Mouse (Mus musculus) heart, adult 2 months (tissue): ENCODE measurements around the gene Myo1c. TPM values are rescaled to one million over a fixed set of nuclear protein-coding genes. Genes with fewer than 3 reads are reported as not detected.

Source experiments
- DNase-seq, 2 experiments: peaks; one replicate each; pipeline ENCODE4 v3.0.0; 2021
- H3K27ac ChIP-seq: fragments of 200-600 bp; 2 replicates; pipeline ENCODE4 v1.8.1; 2022
- H3K27me3 ChIP-seq: fragments of 200-500 bp; 2 replicates; pipeline ENCODE4 v1.6.1; 2012; ENCODE audit warnings: mild to moderate bottlenecking, low read length, inconsistent platforms, mixed read lengths; ENCODE audit not compliant: control insufficient read depth, insufficient read depth
- H3K36me3 ChIP-seq: fragments of 200-500 bp; 2 replicates; pipeline ENCODE4 v1.6.1; 2012; ENCODE audit warnings: low read length, inconsistent platforms; ENCODE audit not compliant: control insufficient read depth, insufficient read depth
- H3K4me1 ChIP-seq: fragments of 200-500 bp; 2 replicates; pipeline ENCODE4 v1.6.1; 2011; ENCODE audit warnings: low read length; ENCODE audit not compliant: control insufficient read depth, insufficient read depth
- H3K4me3 ChIP-seq: fragments of 200-600 bp; 2 replicates; pipeline ENCODE4 v1.8.1; 2022
- H3K79me2 ChIP-seq: fragments of 200-500 bp; replicated peaks from 2 replicates; pipeline ENCODE4 v1.6.1; 2012; ENCODE audit warnings: mild to moderate bottlenecking, inconsistent platforms, low read length, moderate library complexity, mixed read lengths; ENCODE audit not compliant: control insufficient read depth, insufficient read depth
- H3K9ac ChIP-seq: fragments of 200-500 bp; 2 replicates; pipeline ENCODE4 v1.6.1; 2012; ENCODE audit warnings: low read depth, mild to moderate bottlenecking, control low read depth, inconsistent platforms, low read length, mixed read lengths
- CTCF ChIP-seq: fragments of 200-600 bp; IDR thresholded peaks from 2 replicates; pipeline ENCODE4 v1.8.1; 2022; ENCODE audit warnings: antibody characterized with exemption, mild to moderate bottlenecking, moderate library complexity
- EP300 ChIP-seq: fragments of 200-500 bp; IDR thresholded peaks from 2 replicates; pipeline ENCODE4 v1.6.1; 2011; ENCODE audit warnings: low read depth, low read length, control low read depth; ENCODE audit not compliant: insufficient read depth
- POLR2A ChIP-seq: fragments of 200-500 bp; IDR thresholded peaks from 2 replicates; pipeline ENCODE4 v1.6.1; 2011; ENCODE audit warnings: mild to moderate bottlenecking, low read depth, low read length, control low read depth; ENCODE audit not compliant: insufficient read depth
- WGBS: fragments of 180-500 bp; shearing (Covaris S2); methylation state at CpG from one replicate; pipeline ENCODE4 v1.1.7; 2018; 5-methylcytosine and 5-hydroxymethylcytosine counted together
- intact Hi-C: fragments of 180-260 bp; cut with DNase I; formaldehyde crosslinking; loops from one replicate; pipeline ENCODE4 v1.15.1; 2025
- polyA plus RNA-seq: library from polyadenylated mRNA; depleted of rRNA; stranded (reverse); fragments of >200 nt; gene quantifications from 2 replicates; pipeline ENCODE4 v1.2.3, GENCODE M21; 2012
- total RNA-seq, 2 experiments: library from RNA; stranded (reverse); gene quantifications; 2 replicates each; pipeline ENCODE4 v1.2.3; 2021

Myo1c gene
- total and polyA plus RNA-seq, 3 experiments = 68.7 to 105 (median 96.9) TPM

DNA sequence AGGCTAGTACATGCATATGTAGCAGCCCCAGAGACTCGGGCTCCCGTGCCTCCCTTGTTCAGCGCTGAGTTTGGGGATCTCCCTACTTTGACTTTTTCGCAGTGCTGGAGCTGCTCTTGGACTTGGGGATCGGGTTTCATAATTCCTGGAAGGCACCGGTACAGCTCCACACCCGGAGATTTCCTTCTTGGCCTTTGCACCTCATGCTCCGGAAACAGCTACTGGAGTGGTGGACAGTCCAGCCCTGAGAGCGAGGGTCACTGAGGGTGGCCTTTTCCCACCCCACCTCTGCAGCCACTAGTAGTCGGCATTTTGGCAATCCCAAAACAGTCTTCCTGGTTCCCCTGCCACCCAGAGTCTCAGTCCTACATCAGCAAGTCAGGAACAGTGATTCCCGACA, 15.0 kb upstream of the Myo1c start:
- Histone ChIP-seq H3K27ac (peak overlapping the region; percentile 74), H3K9ac (0 out of 2 replicates have a peak overlapping the region, but pooled peaks have one; percentile 22), H3K79me2 (no peaks in the 10 kb centered on the region; the same call in 1 of the 2 replicates), H3K27me3 (no peaks in the 10 kb centered on the region), H3K4me3 (no peak overlapping the region), H3K36me3 (peaks cover 15% of the 10 kb centered on the region), H3K4me1 (peaks cover 23% of the 10 kb centered on the region)
- peak; percentile 56 to 63 for DNase-seq
- intact Hi-C loops = loop anchor here (1.0 to 2.0 kb wide), 2 partner anchors 12 to 43 kb away; partner anchors contain the start of gene Crk
- TF ChIP-seq CTCF (no peak), POLR2A (no peak), EP300 (peak; percentile 71; the same call in 1 of the 2 replicates)
- 36% methylated on average over 11 of the region's 11 CpGs for WGBS

GRCm38 (mm10) chr11:75643323-75643722, 7.0 kb upstream of the Myo1c start:
- Histone ChIP-seq H3K4me1 (peaks cover 9% of the 10 kb centered on the region), H3K27me3 (no peaks in the 10 kb centered on the region), H3K4me3 (no peak overlapping the region), H3K9ac (no peak overlapping the region), H3K36me3 (no peaks in the 10 kb centered on the region), H3K79me2 (no peaks in the 10 kb centered on the region), H3K27ac (no peak overlapping the region)
- intact Hi-C loops = no loop called here
- no peak for DNase-seq
- TF ChIP-seq POLR2A (no peak), CTCF (no peak), EP300 (no peak)
- WGBS = 85% methylated on average over 5 of the region's 5 CpGs

- Histone ChIP-seq H3K4me3 (no peak overlapping the region), H3K9ac (no peak overlapping the region), H3K4me1 (peaks cover 17% of the 10 kb centered on the region), H3K36me3 (peaks cover 2% of the 10 kb centered on the region; the same call in 1 of the 2 replicates), H3K79me2 (no peaks in the 10 kb centered on the region), H3K27ac (no peak overlapping the region), H3K27me3 (no peaks in the 10 kb centered on the region)
- peak in 1 of 2 experiments; percentile 39 for DNase-seq
- intact Hi-C loops = no loop called here
- TF ChIP-seq POLR2A (no peak), EP300 (no peak), CTCF (no peak)
- WGBS = 80% methylated on average over 9 of the region's 9 CpGs
Measured at GRCm38 (mm10) chr11:75644684-75645083, 5.6 kb upstream of the Myo1c start.

- no peak overlapping the region for H3K4me3 ChIP-seq
- TF ChIP-seq EP300 (peak; percentile 20; the same call in 1 of the 2 replicates), POLR2A (peak; percentile 28; the same call in 1 of the 2 replicates), CTCF (no peak)
- peaks cover 2% of the 10 kb centered on the region; the same call in 1 of the 2 replicates for H3K36me3 ChIP-seq
- intact Hi-C loops = loop anchor here (1.0 kb wide), 1 partner anchor 12 kb away; no protein-coding TSS in a partner anchor
- no peak overlapping the region for H3K9ac ChIP-seq
- H3K4me1 ChIP-seq = peaks cover 27% of the 10 kb centered on the region
- no peaks in the 10 kb centered on the region for H3K79me2 ChIP-seq
- WGBS = 31% methylated on average over 6 of the region's 6 CpGs
- H3K27me3 ChIP-seq = no peaks in the 10 kb centered on the region
- DNase-seq = peak; percentile 70 to 79
- H3K27ac ChIP-seq = peak overlapping the region; percentile 98
Measured at GRCm38 (mm10) chr11:75647681-75648211, 2.6 kb upstream of the Myo1c start.

DNA sequence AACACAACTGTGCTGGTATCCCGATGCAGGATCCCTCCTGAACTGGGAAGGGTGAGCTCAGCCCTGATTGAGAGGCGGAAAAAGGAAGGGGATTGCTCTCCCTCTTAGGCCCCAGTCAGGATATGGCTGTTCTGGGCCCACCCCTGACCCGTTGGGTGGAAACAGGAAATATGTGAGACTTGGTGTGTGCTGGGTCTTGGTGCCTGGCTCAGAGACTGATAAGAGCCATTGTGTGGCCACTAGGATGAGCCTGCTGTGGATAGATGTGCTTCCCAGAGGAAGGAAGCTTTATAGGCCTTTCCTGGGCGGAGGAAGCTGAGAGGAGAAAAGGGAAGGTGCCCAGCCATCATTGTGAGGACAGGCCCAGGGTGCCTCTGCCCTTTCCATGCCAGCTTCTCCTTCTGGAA, 1.1 kb upstream of the Myo1c start:
- 42% methylated on average over 4 of the region's 4 CpGs for WGBS
- Histone ChIP-seq H3K9ac (no peak overlapping the region), H3K79me2 (no peaks in the 10 kb centered on the region), H3K27me3 (no peaks in the 10 kb centered on the region), H3K27ac (peak overlapping the region; percentile 98), H3K36me3 (peaks cover 2% of the 10 kb centered on the region; the same call in 1 of the 2 replicates), H3K4me3 (no peak overlapping the region), H3K4me1 (peaks cover 30% of the 10 kb centered on the region)
- peak; percentile 95 for TF ChIP-seq EP300
- 0 out of 2 replicates have a peak, but pooled peaks have one; percentile 15 for TF ChIP-seq CTCF
- peak; percentile 62 for TF ChIP-seq POLR2A
- intact Hi-C loops = no loop called here
- DNase-seq = peak; percentile 69 to 79

DNA sequence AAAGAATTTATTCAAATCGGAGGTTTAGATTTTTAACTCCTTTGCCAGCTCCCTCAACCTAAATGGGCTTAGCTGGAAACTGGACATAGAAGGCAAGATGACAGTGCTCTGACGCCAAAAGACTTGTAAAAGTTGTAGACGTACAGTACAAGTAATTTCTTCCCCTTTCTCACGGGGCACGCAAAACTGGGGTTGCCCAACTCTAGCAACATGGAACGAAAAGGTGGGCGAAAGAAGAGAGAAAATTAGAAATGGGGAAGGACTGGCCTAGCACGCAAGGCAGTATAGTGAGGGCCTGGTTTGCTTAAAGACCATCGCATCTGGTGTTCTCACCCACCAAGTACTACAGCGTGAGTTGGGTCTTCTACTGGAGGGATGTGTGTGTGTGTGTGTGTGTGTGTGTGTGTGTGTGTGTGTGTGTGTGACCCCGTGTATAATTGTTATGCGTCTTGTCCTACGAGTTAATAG, 688 bp downstream of the Myo1c start:
- Histone ChIP-seq H3K9ac (peak overlapping the region; percentile 98), H3K79me2 (no peaks in the 10 kb centered on the region), H3K4me1 (peaks cover 37% of the 10 kb centered on the region), H3K36me3 (peaks cover 2% of the 10 kb centered on the region; the same call in 1 of the 2 replicates), H3K27ac (peak overlapping the region; percentile 98), H3K4me3 (peak overlapping the region; percentile 69), H3K27me3 (no peaks in the 10 kb centered on the region)
- TF ChIP-seq CTCF (no peak), EP300 (no peak), POLR2A (no peak)
- no peak for DNase-seq
- WGBS = 29% methylated on average over 13 of the region's 13 CpGs
- intact Hi-C loops = loop anchor here (1.0 kb wide), 1 partner anchor 20 kb away; no protein-coding TSS in a partner anchor
